Mouse (Mus musculus) gastrocnemius, postnatal 25 days (tissue): ENCODE measurements at regions not wholly inside any gene's neighbourhood (a gene's known extent, or its start where the extent isn't known, plus 50 kb on each side); places are given as distances from the start of the nearest gene placed in this dataset.

Experiments used
- DNase-seq: peaks from one replicate; pipeline ENCODE4 v3.0.0; 2022

GRCm38 (mm10) chr15:97125836-97126822 lies 70.4 kb upstream of the Slc38a4 start:
- no peak for DNase-seq

- DNase-seq = no peak
Measured at GRCm38 (mm10) chr15:97122263-97122662, 66.5 kb upstream of the Slc38a4 start.

GRCm38 (mm10) chr15:97112452-97113200 lies 56.9 kb upstream of the Slc38a4 start:
- no peak for DNase-seq

- no peak for DNase-seq
Measured at GRCm38 (mm10) chr15:97111320-97112192, 55.8 kb upstream of the Slc38a4 start.

- DNase-seq = no peak
Measured at GRCm38 (mm10) chr15:97107779-97108178, 52.0 kb upstream of the Slc38a4 start.

GRCm38 (mm10) chr15:97106556-97106955 lies 50.8 kb upstream of the Slc38a4 start:
- DNase-seq = no peak
